Mouse (Mus musculus): ENCODE measurements around the gene Nisch. TPM values are rescaled to one million over a fixed set of nuclear protein-coding genes. Genes with fewer than 3 reads are reported as not detected.
A peak's percentile ranks its signal among the peaks of the same experiment; 100 is the strongest.

Gene Nisch
- total and polyA plus RNA-seq, 2 experiments = 66.7 to 152 TPM

DNA sequence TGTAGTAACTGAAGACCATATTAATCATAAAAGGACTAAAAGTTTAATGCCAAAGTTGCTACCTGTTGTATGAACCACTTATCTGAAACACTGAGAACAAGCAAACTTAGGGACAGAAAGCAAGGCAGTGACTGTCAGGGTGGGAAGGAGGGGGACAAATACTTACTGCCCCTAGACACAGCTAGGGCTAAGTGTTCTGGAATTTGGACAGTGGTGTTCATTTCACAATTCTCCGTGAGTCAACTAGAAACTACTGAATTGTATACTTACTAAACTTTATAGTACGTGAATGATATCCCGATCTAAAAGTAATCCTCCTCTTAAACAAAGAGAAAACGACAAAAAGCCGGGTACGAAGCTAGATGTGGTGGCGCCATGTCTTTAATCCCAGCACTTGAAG lies 17.1 kb downstream of the Nisch start:
- Histone ChIP-seq H3K79me2 (ENCODE audit: control insufficient read depth, insufficient read depth, low read length) (peaks cover 6% of the 10 kb centered on the region; the same call in 1 of the 2 replicates), H3K36me3 (ENCODE audit: control insufficient read depth, insufficient read depth, low read length) (peaks cover 34% of the 10 kb centered on the region), H3K9ac (ENCODE audit: low read depth, low read length) (no peak overlapping the region), H3K4me1 (ENCODE audit: control insufficient read depth, insufficient read depth, low read length) (peaks cover 14% of the 10 kb centered on the region), H3K4me3 (ENCODE audit: insufficient read depth, low read depth, low read length) (no peak overlapping the region), H3K27ac (replicated peaks; ENCODE audit: insufficient read depth, low read depth, low read length) (no peak overlapping the region), H3K27me3 (ENCODE audit: control insufficient read depth, insufficient read depth, low read length) (no peaks in the 10 kb centered on the region)
- DNase-seq (ENCODE audit: extremely low read depth, low read depth, low spot score) = no peak
- TF ChIP-seq POLR2A (IDR thresholded peaks at IDR 0.05; ENCODE audit: extremely low read depth, insufficient read depth, low read length) (no peak), CTCF (IDR thresholded peaks at IDR 0.05; ENCODE audit: low read depth, low read length) (no peak)
- 70% methylated on average over 7 of the region's 7 CpGs for WGBS

DNA sequence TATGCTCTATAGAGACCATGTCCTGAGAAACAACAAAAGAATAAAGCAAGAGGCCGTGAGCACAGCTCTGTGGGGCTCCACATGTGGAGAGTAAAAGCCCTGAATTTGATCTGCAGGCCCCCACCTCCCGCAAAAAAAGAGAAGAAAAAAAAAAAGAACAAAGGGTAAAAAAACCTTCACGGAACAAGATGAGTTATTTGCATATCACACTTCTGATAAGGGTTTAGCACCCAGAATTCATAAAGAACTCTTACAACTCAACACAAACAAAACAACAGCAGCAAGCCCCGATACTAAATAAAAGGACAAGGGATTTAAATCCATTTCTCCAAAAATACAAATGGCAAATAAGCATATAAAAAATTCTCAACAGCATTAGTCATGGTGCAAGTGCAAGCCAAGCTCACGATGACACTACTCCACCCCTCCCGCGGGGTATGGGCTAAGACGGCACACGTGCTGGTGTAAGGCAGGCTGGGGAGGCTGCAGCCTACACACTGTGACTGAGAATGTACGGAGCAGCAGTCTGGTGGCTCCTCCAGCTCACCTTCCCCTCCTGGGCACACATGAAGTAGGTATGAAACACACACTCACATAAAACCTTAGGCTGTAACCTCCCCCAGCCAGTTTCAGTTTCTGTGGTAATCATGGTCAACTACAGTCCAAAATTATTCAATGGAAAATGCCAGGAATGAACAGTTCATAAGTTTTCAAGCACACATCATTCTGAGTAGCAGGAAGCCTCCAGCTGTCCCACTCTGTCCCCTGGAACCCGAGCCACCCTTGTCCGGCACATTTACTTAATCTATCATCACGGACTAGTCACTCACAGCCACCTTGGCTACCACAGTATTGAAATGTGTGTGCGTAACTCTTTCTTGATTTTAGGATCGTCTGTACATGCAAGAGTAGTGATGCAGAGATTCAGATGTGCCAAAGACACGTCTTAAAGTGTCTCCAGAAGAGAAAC lies 18.9 kb downstream of the Nisch start:
- Histone ChIP-seq H3K4me3 (ENCODE audit: insufficient read depth, low read depth, low read length) (no peak overlapping the region; the same call in 1 of the 2 replicates), H3K36me3 (ENCODE audit: control insufficient read depth, insufficient read depth, low read length) (peaks cover 28% of the 10 kb centered on the region), H3K27me3 (ENCODE audit: control insufficient read depth, insufficient read depth, low read length) (no peaks in the 10 kb centered on the region), H3K27ac (replicated peaks; ENCODE audit: insufficient read depth, low read depth, low read length) (0 out of 2 replicates have a peak overlapping the region, but pooled peaks have one; percentile 10), H3K79me2 (ENCODE audit: control insufficient read depth, insufficient read depth, low read length) (no peaks in the 10 kb centered on the region; the same call in 1 of the 2 replicates), H3K9ac (ENCODE audit: low read depth, low read length) (no peak overlapping the region), H3K4me1 (ENCODE audit: control insufficient read depth, insufficient read depth, low read length) (peaks cover 23% of the 10 kb centered on the region)
- TF ChIP-seq POLR2A (IDR thresholded peaks at IDR 0.05; ENCODE audit: extremely low read depth, insufficient read depth, low read length) (no peak), CTCF (IDR thresholded peaks at IDR 0.05; ENCODE audit: low read depth, low read length) (no peak)
- 68% methylated on average over 16 of the region's 16 CpGs for WGBS
- no peak for DNase-seq (ENCODE audit: extremely low read depth, low read depth, low spot score)

DNA sequence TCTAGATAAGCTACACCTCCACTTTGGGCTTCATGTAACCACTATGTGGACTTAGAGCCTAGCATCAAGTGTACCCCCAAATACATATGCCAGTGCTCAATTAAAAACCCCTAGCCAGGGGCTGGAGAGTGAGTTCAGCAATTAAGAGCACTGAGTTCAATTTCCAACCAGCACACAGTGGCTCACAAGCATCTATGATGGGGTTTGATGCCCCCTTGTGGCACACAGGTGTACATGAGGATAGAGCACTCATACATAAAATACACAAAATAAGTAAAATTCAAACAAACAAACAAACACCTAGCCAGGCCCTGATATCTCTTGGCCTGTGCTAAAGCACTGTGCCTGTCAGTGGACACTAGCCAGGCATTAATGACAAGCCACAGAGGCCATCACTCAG lies 20.8 kb downstream of the Nisch start:
- Histone ChIP-seq H3K27ac (replicated peaks; ENCODE audit: insufficient read depth, low read depth, low read length) (peak overlapping the region; percentile 33), H3K36me3 (ENCODE audit: control insufficient read depth, insufficient read depth, low read length) (peaks cover 20% of the 10 kb centered on the region), H3K79me2 (ENCODE audit: control insufficient read depth, insufficient read depth, low read length) (peaks cover 5% of the 10 kb centered on the region; the same call in 1 of the 2 replicates), H3K4me3 (ENCODE audit: insufficient read depth, low read depth, low read length) (no peak overlapping the region), H3K27me3 (ENCODE audit: control insufficient read depth, insufficient read depth, low read length) (no peaks in the 10 kb centered on the region), H3K4me1 (ENCODE audit: control insufficient read depth, insufficient read depth, low read length) (peaks cover 23% of the 10 kb centered on the region), H3K9ac (ENCODE audit: low read depth, low read length) (no peak overlapping the region)
- DNase-seq (ENCODE audit: extremely low read depth, low read depth, low spot score) = peak; percentile 58
- TF ChIP-seq POLR2A (IDR thresholded peaks at IDR 0.05; ENCODE audit: extremely low read depth, insufficient read depth, low read length) (no peak), CTCF (IDR thresholded peaks at IDR 0.05; ENCODE audit: low read depth, low read length) (peak; percentile 58)

DNA sequence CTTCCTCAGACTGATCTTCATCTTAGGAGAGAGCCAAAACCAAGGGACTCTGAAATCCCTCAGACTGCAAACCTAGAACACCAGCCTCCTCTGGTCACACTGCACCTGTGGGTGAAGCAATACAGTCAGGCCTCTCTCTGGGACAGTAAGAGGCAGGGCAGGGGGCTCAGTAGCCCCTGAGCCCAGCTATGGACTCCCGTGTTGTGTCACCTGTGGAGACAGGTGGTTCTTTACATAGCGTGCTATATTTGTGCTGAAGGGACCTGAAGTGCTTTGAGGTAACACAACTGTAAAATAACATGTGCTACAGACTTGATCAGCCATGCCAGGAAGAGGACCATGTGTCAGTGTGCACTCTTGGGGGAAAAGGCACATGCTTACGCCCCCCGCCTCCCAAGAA lies 21.2 kb downstream of the Nisch start:
- Histone ChIP-seq H3K4me1 (ENCODE audit: control insufficient read depth, insufficient read depth, low read length) (peaks cover 23% of the 10 kb centered on the region), H3K9ac (ENCODE audit: low read depth, low read length) (no peak overlapping the region), H3K4me3 (ENCODE audit: insufficient read depth, low read depth, low read length) (no peak overlapping the region), H3K27ac (replicated peaks; ENCODE audit: insufficient read depth, low read depth, low read length) (peak overlapping the region; percentile 33), H3K27me3 (ENCODE audit: control insufficient read depth, insufficient read depth, low read length) (no peaks in the 10 kb centered on the region), H3K36me3 (ENCODE audit: control insufficient read depth, insufficient read depth, low read length) (peaks cover 21% of the 10 kb centered on the region), H3K79me2 (ENCODE audit: control insufficient read depth, insufficient read depth, low read length) (peaks cover 5% of the 10 kb centered on the region; the same call in 1 of the 2 replicates)
- DNase-seq (ENCODE audit: extremely low read depth, low read depth, low spot score) = no peak
- WGBS = 80% methylated on average over 4 of the region's 4 CpGs
- TF ChIP-seq POLR2A (IDR thresholded peaks at IDR 0.05; ENCODE audit: extremely low read depth, insufficient read depth, low read length) = no peak

DNA sequence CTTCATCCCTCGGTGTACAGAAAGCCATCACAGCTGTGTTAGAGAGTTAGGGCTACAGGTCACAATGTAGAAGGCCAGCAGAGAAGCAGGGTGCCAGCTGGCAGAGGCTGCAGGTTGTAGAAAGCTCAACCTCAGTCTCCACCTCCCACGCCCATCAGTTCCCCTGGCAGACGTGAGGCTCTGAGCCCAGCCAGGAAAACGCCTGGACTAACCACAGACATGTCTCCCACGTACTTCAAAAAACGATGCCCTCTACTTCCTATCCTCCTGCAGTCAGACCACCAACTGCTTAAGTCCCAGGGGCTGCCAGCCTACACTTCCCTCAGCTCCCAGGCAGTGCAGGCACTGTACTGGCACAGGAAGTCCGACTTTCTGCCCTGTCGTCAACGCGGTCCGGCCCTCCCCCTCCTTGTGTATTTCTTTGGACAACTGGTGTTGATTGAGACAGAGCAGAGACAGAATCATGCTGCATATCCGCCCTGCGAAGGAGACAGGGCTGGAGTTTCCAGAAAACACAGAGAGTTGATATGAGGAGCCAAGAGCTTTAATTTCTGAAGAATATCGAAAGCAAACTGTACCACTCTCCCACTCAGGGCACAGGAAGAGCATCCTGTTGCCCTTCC lies 21.7 kb downstream of the Nisch start:
- peaks cover 5% of the 10 kb centered on the region; the same call in 1 of the 2 replicates for H3K79me2 ChIP-seq (ENCODE audit: control insufficient read depth, insufficient read depth, low read length)
- peak; percentile 95 for DNase-seq (ENCODE audit: extremely low read depth, low read depth, low spot score)
- H3K36me3 ChIP-seq (ENCODE audit: control insufficient read depth, insufficient read depth, low read length) = peaks cover 25% of the 10 kb centered on the region
- peak overlapping the region; percentile 1; the same call in 1 of the 2 replicates for H3K9ac ChIP-seq (ENCODE audit: low read depth, low read length)
- peaks cover 23% of the 10 kb centered on the region for H3K4me1 ChIP-seq (ENCODE audit: control insufficient read depth, insufficient read depth, low read length)
- no peaks in the 10 kb centered on the region for H3K27me3 ChIP-seq (ENCODE audit: control insufficient read depth, insufficient read depth, low read length)
- 8% methylated on average over 14 of the region's 14 CpGs for WGBS
- no peak overlapping the region for H3K4me3 ChIP-seq (ENCODE audit: insufficient read depth, low read depth, low read length)
- TF ChIP-seq CTCF (IDR thresholded peaks at IDR 0.05; ENCODE audit: low read depth, low read length) (no peak), POLR2A (IDR thresholded peaks at IDR 0.05; ENCODE audit: extremely low read depth, insufficient read depth, low read length) (no peak)
- H3K27ac ChIP-seq (replicated peaks; ENCODE audit: insufficient read depth, low read depth, low read length) = peak overlapping the region; percentile 33

All from liver, adult 2 months (tissue).